Mouse (Mus musculus) erythroblast, embryonic 14.5 days (primary cell): ENCODE data around the gene Cmip. TPM values are rescaled to one million over a fixed set of nuclear protein-coding genes. Genes with fewer than 3 reads are reported as not detected.

ENCODE experiments used
- H3K27me3 ChIP-seq: 2 replicates; pipeline ENCODE4 v1.6.1; 2012; ENCODE audit warnings: inconsistent platforms; ENCODE audit not compliant: control insufficient read depth
- H3K36me3 ChIP-seq: 2 replicates; pipeline ENCODE4 v1.6.1; 2012; ENCODE audit warnings: mild to moderate bottlenecking, inconsistent platforms; ENCODE audit not compliant: control insufficient read depth
- H3K4me1 ChIP-seq: 2 replicates; pipeline ENCODE4 v1.6.1; 2012; ENCODE audit warnings: inconsistent platforms; ENCODE audit not compliant: control insufficient read depth
- H3K4me3 ChIP-seq: replicated peaks from 2 replicates; pipeline ENCODE3; 2012; ENCODE audit warnings: moderate library complexity, mild to moderate bottlenecking, inconsistent platforms
- H3K9me3 ChIP-seq: 2 replicates; pipeline ENCODE4 v1.6.1; 2012; ENCODE audit warnings: low read length, inconsistent platforms, mixed read lengths; ENCODE audit not compliant: control insufficient read depth
- GATA1 ChIP-seq: IDR thresholded peaks from 2 replicates; pipeline ENCODE4 v1.6.1; 2012; ENCODE audit warnings: low read length, inconsistent platforms, mixed read lengths
- TAL1 ChIP-seq: IDR thresholded peaks from 3 replicates; pipeline ENCODE4 v1.6.1; 2012; ENCODE audit warnings: low read length, inconsistent platforms, mixed read lengths
- polyA plus RNA-seq: library from polyadenylated mRNA; stranded (reverse); fragments of >175 nt; gene quantifications from 2 replicates; pipeline ENCODE4 v1.2.3, GENCODE M21; 2012

Gene Cmip
- polyA plus RNA-seq, 1 experiment, result 8.2 TPM

DNA sequence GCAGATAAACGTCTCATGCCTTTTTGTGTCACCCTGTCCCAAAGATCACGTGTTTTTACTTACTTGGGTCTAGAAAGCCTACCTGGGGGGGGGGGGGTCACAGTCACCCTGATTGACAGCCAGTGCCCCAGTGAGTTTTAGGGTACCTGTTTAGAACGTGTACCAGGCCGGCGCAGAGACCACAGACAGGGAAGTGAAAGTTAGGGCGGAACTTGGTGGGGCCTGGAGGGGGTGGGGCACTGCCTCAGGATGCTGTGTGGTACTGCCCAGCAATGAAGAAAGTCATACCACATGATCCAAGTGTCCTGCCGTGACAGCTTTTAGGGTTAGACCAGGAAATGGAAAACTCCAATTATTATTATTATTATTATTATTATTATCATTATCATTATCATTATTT is 219.0 kb downstream of the Cmip start:
- Histone ChIP-seq H3K27me3 (peaks cover 3% of the 10 kb centered on the region), H3K36me3 (no peaks in the 10 kb centered on the region), H3K9me3 (peaks cover 2% of the 10 kb centered on the region; the same call in 1 of the 2 replicates), H3K4me3 (no peak overlapping the region), H3K4me1 (peaks cover 7% of the 10 kb centered on the region)
- TF ChIP-seq TAL1 (no peak), GATA1 (no peak)

DNA sequence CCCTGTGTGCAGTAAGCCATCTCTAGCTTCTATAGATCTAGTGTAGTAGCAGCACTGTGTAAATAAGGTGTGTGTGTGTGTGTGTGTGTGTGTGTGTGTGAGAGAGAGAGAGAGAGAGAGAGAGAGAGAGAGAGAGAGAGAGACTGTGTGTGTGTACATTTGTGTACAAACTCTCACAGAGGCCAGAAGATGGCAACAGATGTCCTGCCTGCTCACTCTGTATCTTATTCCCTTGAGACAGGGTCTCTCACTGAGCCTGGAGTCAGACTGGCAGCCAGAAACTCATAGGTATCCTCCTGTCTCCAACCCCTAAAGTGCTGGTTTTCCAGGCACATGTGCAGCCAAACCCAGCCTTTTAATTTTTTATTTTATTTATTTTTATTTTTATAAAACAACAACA is 221.2 kb downstream of the Cmip start:
- H3K4me1 ChIP-seq, result peaks cover 3% of the 10 kb centered on the region
- no peaks in the 10 kb centered on the region for H3K27me3 ChIP-seq
- TF ChIP-seq TAL1 (no peak), GATA1 (no peak)

DNA sequence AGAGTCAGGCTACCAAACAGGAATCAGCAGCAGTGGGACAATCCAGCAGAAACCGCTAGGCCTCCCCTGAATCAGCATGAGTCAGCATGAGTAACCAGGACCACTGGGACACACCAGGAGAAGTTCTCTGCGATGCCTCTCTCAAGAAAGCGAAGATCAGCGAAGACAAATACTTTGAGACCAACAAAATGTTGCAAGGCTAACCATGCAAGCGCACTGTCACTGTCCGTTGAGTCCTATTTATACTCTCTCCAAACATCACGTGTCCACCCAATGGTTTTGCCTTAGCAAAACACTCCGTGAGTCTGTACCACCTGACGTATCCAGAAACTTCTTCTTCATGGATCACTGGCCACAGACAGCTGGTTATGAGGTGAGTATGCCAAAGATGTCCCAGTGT is 223.1 kb downstream of the Cmip start:
- Histone ChIP-seq H3K4me1 (peaks cover 3% of the 10 kb centered on the region), H3K27me3 (no peaks in the 10 kb centered on the region), H3K36me3 (no peaks in the 10 kb centered on the region), H3K4me3 (no peak overlapping the region), H3K9me3 (peaks cover 2% of the 10 kb centered on the region; the same call in 1 of the 2 replicates)
- TF ChIP-seq TAL1 (no peak), GATA1 (no peak)

More for the DNA sequence above, 221.2 kb downstream of the Cmip start:
- no peak overlapping the region for H3K4me3 ChIP-seq
- H3K9me3 ChIP-seq, result peaks cover 2% of the 10 kb centered on the region; the same call in 1 of the 2 replicates
- H3K36me3 ChIP-seq, result no peaks in the 10 kb centered on the region

DNA sequence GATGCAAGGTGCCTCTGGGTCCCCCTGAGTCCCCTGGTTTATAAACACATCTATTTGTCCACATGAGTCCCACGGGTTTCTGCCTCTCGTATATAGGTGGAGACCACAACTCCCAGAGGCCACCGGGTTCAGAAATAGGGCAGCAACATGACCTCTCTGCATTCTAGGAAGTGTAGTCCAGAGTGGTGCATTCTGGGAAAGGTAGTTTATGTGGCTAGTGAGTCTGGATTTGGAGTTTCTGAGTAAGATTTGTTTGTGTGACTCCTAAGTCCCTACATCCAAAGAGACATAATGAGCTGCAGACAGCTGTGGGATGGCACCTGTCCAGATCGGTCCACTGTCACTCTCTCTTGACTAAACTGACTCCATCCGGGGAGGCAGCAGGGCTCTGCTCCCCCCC is 223.7 kb downstream of the Cmip start:
- H3K4me1 ChIP-seq, result peaks cover 3% of the 10 kb centered on the region

DNA sequence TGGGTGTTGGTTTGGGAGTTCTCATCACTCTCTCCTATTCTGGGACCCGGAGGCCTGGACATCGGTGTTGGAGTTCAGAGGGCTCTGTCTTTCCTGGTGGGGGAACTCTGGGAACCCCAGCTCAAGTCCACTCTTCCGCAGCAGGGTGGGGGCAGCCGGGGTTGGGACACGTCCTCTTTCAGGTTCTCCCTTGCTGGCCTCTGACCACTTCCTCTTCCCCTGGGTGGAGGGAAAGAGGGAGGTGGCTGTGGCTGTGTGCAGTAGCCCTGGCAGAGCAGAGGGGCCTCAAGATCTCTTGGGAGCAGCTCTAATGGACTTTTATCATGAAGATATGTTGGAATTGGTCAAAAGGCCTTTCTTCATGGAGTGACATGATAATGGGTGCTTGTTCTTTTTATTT is 225.0 kb downstream of the Cmip start:
- Histone ChIP-seq H3K27me3 (no peaks in the 10 kb centered on the region), H3K36me3 (no peaks in the 10 kb centered on the region), H3K9me3 (peaks cover 2% of the 10 kb centered on the region; the same call in 1 of the 2 replicates), H3K4me1 (peaks cover 2% of the 10 kb centered on the region), H3K4me3 (no peak overlapping the region)
- TF ChIP-seq GATA1 (no peak), TAL1 (no peak)

More for the DNA sequence above, 223.7 kb downstream of the Cmip start:
- Histone ChIP-seq H3K9me3 (peaks cover 2% of the 10 kb centered on the region; the same call in 1 of the 2 replicates), H3K27me3 (no peaks in the 10 kb centered on the region), H3K36me3 (no peaks in the 10 kb centered on the region), H3K4me3 (no peak overlapping the region)
- TF ChIP-seq GATA1, result no peak
- no peak for TF ChIP-seq TAL1

DNA sequence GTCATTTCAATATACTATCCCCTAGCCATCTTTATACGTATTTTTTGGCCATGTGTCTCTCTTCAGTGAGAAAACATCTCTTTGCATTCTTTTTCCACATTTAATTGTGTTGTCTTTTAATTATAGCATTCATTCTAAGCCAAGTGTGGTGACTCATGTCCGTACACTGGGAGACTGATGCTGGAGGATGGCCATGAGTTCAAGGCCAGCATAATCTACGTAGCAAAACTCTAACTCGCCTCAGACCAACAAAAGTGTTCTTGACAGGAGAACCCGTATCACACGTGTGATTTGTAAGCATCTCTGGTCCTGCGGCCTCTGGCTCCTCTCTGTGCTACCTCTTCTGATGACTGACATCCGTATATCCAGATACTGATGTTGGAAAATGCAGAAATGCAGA is 227.9 kb downstream of the Cmip start:
- TF ChIP-seq GATA1, result no peak
- TF ChIP-seq TAL1, result no peak
- Histone ChIP-seq H3K36me3 (no peaks in the 10 kb centered on the region), H3K27me3 (no peaks in the 10 kb centered on the region), H3K4me1 (peaks cover 2% of the 10 kb centered on the region), H3K9me3 (peaks cover 2% of the 10 kb centered on the region; the same call in 1 of the 2 replicates), H3K4me3 (no peak overlapping the region)

DNA sequence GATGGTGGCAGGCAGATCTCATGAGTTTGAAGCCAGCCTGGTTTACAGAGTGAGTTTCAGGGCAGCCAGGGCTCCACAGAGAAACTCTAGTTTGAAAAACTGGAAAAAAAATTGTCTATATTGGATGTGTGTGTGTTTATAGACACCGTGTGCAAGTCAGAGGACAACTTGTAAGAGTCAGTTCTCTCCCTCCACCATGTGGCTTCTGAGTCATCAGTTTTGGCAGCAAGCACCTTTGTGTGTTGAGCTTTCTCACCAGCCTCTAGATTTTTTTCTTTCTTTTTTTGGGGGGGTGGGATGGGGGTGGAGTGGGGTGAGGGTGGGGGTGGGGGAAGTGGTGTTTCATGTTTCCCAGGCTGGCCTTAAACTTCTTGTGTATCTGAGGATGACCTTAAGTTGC is 228.5 kb downstream of the Cmip start:
- no peaks in the 10 kb centered on the region for H3K4me1 ChIP-seq
- H3K4me3 ChIP-seq, result no peak overlapping the region
- TF ChIP-seq GATA1 (no peak), TAL1 (no peak)
- H3K27me3 ChIP-seq, result no peaks in the 10 kb centered on the region
- no peaks in the 10 kb centered on the region for H3K9me3 ChIP-seq
- no peaks in the 10 kb centered on the region for H3K36me3 ChIP-seq

DNA sequence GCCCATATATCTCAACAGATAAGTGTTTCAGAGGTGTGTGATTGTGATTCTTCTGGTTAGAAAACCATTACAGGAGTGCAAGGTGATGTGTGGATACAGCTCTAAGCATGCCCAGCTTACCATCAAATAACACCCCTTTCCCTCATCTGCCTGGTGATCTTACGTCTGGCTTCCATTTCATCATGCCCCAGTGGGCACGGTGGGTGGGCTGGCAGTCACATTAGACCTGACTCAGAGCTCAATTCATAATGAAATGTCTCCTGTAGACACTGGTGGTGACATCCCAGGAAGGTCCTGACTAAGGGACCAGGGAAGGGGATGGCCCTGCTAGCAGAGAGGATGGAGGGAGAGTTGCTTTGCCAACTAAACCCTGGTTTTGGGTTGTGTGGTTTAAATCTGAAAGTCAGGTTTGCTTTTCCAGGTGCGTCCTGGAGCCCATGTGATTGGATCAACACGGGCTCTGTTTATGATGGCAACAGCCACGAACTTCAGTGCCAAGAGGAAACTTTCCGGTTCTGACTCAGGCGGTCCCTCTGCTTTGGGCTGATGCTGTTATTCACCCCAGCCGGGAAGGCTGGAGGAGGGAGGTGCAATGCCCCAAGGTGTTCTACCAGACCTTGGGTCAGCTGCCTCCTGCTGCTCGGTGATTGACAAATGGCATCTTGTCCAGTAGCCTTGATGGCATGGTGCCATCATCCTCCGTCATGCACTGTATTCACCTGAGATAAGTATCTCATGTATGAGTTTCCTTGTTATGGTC is 231.6 kb downstream of the Cmip start:
- no peaks in the 10 kb centered on the region for H3K9me3 ChIP-seq
- no peak for TF ChIP-seq TAL1
- TF ChIP-seq GATA1, result no peak
- no peaks in the 10 kb centered on the region for H3K36me3 ChIP-seq
- no peaks in the 10 kb centered on the region for H3K4me1 ChIP-seq
- H3K4me3 ChIP-seq, result no peak overlapping the region
- no peaks in the 10 kb centered on the region for H3K27me3 ChIP-seq

DNA sequence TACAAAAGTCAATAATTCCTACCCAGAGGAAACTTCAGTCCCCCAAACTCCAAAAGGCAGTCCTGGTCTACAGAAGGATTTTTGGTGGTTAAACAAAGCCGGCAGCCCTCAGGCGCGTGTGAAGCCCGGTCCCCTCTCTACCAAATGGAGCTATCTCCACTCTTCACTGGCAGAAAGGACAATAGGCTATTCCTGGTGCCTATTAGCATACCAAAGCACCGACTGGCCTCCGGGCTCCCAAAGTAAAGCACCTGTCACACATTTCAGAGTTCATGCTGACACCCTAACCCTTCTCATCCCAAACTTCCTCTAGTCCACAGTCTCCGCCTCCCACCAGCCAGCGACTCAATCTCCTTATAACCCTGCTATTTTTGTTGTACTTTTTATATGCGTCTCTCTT is 236.7 kb downstream of the Cmip start:
- Histone ChIP-seq H3K36me3 (no peaks in the 10 kb centered on the region), H3K9me3 (no peaks in the 10 kb centered on the region), H3K4me1 (peaks cover 7% of the 10 kb centered on the region), H3K4me3 (no peak overlapping the region), H3K27me3 (peaks cover 26% of the 10 kb centered on the region)
- TF ChIP-seq GATA1, result no peak
- TF ChIP-seq TAL1, result no peak
